ENCODE assay signal across 1 mouse cellular context in the genomic region with DNA sequence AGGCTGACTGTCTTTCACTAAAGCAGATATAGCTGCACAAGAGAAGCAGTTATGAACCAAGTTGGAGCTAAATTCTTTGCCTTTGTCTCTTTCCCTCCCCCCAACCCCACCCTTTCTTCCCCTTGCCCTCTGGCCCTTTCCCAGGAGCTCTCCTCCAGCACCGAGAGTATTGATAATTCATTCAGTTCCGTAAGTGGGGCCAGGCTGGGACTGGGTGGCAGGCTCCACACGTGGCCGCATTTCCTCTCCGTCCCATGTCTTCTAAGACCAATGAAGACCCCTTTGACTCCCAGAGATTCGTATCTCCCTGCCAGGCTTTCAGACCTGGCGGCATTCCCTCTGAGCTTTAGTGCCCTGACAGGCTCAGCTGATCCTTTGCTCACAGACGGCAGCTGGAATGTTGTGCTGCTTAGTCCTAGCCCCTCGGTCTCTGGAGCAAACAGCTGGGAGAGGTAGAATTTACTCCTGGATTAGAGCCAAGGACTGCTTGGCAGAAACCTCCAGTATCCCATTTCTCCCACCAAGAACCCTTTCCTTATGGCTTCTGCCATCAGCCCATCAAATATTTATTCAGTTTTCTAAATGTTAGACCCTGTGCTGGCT.
A peak's percentile ranks its signal among the peaks of the same experiment; 100 is the strongest.
TF ChIP-seq lines count a peak whose summit lies in the region.

No protein-coding gene starts in this region.

TF ChIP-seq in C2C12, 6 proteins besides CTCF, POLR2A, EP300 and RAD21:
- TF ChIP-seq MYOG (IDR thresholded peaks at IDR 0.05; ENCODE audit: control insufficient read depth, extremely low read depth, insufficient read length) (no peak), CEBPB (IDR thresholded peaks at IDR 0.05; ENCODE audit: low read depth) (no peak), MYOD1 (IDR thresholded peaks at IDR 0.05; ENCODE audit: control insufficient read depth, insufficient read length, low read depth) (peak; percentile 55), FOSL1 (IDR thresholded peaks at IDR 0.05; ENCODE audit: insufficient read depth, low read length, poor library complexity, severe bottlenecking) (no peak)
